In the genomic region with DNA sequence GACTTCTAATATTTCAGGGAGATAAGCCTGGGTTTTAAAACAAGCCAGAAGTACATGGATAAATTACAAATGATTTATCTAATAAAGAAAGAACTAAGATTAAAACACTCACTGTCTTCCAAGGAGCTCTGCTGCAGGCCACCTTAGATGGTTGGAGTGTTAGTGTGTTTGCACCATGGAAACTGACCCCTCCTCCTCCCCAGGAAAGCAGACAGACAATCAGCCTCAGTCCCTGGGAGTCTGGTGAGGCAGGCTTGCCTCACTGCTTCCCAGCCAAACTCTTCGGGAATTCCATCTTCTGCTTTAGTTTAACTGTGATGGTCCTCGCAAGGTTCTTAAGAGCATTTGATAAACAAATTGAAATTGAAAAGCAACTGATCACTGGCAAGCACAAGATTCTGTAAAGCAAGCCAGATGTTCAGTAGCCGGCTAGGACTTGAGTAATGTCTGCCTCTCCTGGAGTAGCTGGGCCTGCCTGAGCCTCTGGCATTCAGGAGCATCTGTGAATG, we compare ENCODE assay signal across 22 mouse cellular contexts. TPM values are rescaled to one million over a fixed set of nuclear protein-coding genes. Genes with fewer than 3 reads are reported as not detected.
DNase-seq lines count a peak whose midpoint lies in the region; ATAC-seq lines count a peak whose summit lies in the region.
"Had no signal": no experiment of that assay in that cellular context is flagged by ENCODE, and none has a peak within 500 bp of the region (broad histone marks: within the 10 kb centered on the region; RNA-seq: fewer than 3 reads in every experiment).

No protein-coding gene starts in this region.

- DNase-seq in hindbrain, embryonic 10.5 days (ENCODE audit: low spot score): peak; percentile 22
- peak; percentile 27 for DNase-seq in neural tube, embryonic 10.5 days (ENCODE audit: extremely low spot score, low spot score)
- no peak for DNase-seq in limb, embryonic 10.5 days (ENCODE audit: low spot score)
- DNase-seq in spleen, adult 18-20 months: no peak
- DNase-seq in ovary, postnatal 36 days (ENCODE audit: low spot score): no peak
- DNase-seq: adrenal gland, postnatal 14 days; cerebellum, adult 11 months; cerebellum, postnatal 10 days; forebrain, postnatal 0 days; heart, postnatal 10 days; right cerebral cortex, postnatal 25 days had no signal

- 22% methylated on average over 3 of the region's 3 CpGs for WGBS in hindbrain, embryonic 10.5 days
- WGBS in hindbrain, embryonic 16.5 days: 26% methylated on average over 3 of the region's 3 CpGs
- 38% methylated on average over 3 of the region's 3 CpGs for WGBS in neural tube, embryonic 15.5 days
- 48% methylated on average over 3 of the region's 3 CpGs for WGBS in limb, embryonic 10.5 days

- no peaks in the 10 kb centered on the region for H3K36me3 ChIP-seq in hindbrain, embryonic 10.5 days
- H3K36me3 ChIP-seq in hindbrain, embryonic 16.5 days (ENCODE audit: control insufficient read depth, insufficient read depth, low read length): no peaks in the 10 kb centered on the region
- no peaks in the 10 kb centered on the region for H3K36me3 ChIP-seq in neural tube, embryonic 15.5 days
- H3K36me3 ChIP-seq in limb, embryonic 10.5 days: no peaks in the 10 kb centered on the region
- H3K36me3 ChIP-seq: G1E; heart, embryonic 10.5 days; hindbrain, embryonic 13.5 days; limb, embryonic 15.5 days; liver, embryonic 15.5 days; neural tube, embryonic 13.5 days had no signal

- H3K4me1 ChIP-seq in hindbrain, embryonic 10.5 days (replicated peaks): peaks cover 20% of the 10 kb centered on the region
- H3K4me1 ChIP-seq in hindbrain, embryonic 16.5 days (ENCODE audit: control insufficient read depth, insufficient read depth, low read depth, low read length): no peaks in the 10 kb centered on the region
- H3K4me1 ChIP-seq in neural tube, embryonic 15.5 days: no peaks in the 10 kb centered on the region
- H3K4me1 ChIP-seq in limb, embryonic 10.5 days: peaks cover 4% of the 10 kb centered on the region; the same call in 1 of the 2 replicates
- H3K4me1 ChIP-seq: limb, embryonic 15.5 days; liver, embryonic 15.5 days; neural tube, embryonic 13.5 days had no signal

- peak overlapping the region; percentile 50; the same call in 1 of the 2 replicates for H3K27ac ChIP-seq in hindbrain, embryonic 10.5 days
- H3K27ac ChIP-seq in hindbrain, embryonic 16.5 days (ENCODE audit: low read depth, low read length): no peak overlapping the region
- no peak overlapping the region for H3K27ac ChIP-seq in neural tube, embryonic 15.5 days (replicated peaks)
- 0 out of 2 replicates have a peak overlapping the region, but pooled peaks have one; percentile 30 for H3K27ac ChIP-seq in limb, embryonic 10.5 days
- H3K27ac ChIP-seq: heart, embryonic 10.5 days; hindbrain, embryonic 13.5 days; limb, embryonic 15.5 days; liver, embryonic 15.5 days; neural tube, embryonic 13.5 days; stomach, postnatal 0 days had no signal

- H3K9ac ChIP-seq in hindbrain, embryonic 16.5 days (ENCODE audit: low read depth, low read length): no peak overlapping the region
- no peak overlapping the region for H3K9ac ChIP-seq in neural tube, embryonic 15.5 days (replicated peaks)
- H3K9ac ChIP-seq: forebrain, postnatal 0 days; hindbrain, embryonic 13.5 days; limb, embryonic 15.5 days; liver, embryonic 15.5 days; neural tube, embryonic 13.5 days had no signal

- H3K4me2 ChIP-seq in hindbrain, embryonic 16.5 days (ENCODE audit: low read length): no peak overlapping the region
- H3K4me2 ChIP-seq in neural tube, embryonic 15.5 days: no peak overlapping the region
- H3K4me2 ChIP-seq: hindbrain, embryonic 13.5 days; limb, embryonic 15.5 days; liver, embryonic 15.5 days; neural tube, embryonic 13.5 days had no signal

- no peaks in the 10 kb centered on the region for H3K9me3 ChIP-seq in hindbrain, embryonic 10.5 days
- H3K9me3 ChIP-seq in hindbrain, embryonic 16.5 days (ENCODE audit: control insufficient read depth, low read length): no peaks in the 10 kb centered on the region
- H3K9me3 ChIP-seq in neural tube, embryonic 15.5 days (replicated peaks): no peaks in the 10 kb centered on the region
- no peaks in the 10 kb centered on the region for H3K9me3 ChIP-seq in limb, embryonic 10.5 days (replicated peaks)
- H3K9me3 ChIP-seq: heart, embryonic 10.5 days; hindbrain, embryonic 13.5 days; limb, embryonic 15.5 days; liver, embryonic 15.5 days; neural tube, embryonic 13.5 days had no signal

- no peak overlapping the region for H3K4me3 ChIP-seq in hindbrain, embryonic 10.5 days
- no peak overlapping the region for H3K4me3 ChIP-seq in hindbrain, embryonic 16.5 days (ENCODE audit: low read length)
- H3K4me3 ChIP-seq in neural tube, embryonic 15.5 days (replicated peaks): no peak overlapping the region
- no peak overlapping the region for H3K4me3 ChIP-seq in limb, embryonic 10.5 days
- H3K4me3 ChIP-seq: heart, embryonic 10.5 days; hindbrain, embryonic 13.5 days; limb, embryonic 15.5 days; liver, embryonic 15.5 days; neural tube, embryonic 13.5 days had no signal

- no peaks in the 10 kb centered on the region for H3K27me3 ChIP-seq in hindbrain, embryonic 10.5 days (ENCODE audit: insufficient read depth, poor library complexity, severe bottlenecking)
- no peaks in the 10 kb centered on the region for H3K27me3 ChIP-seq in hindbrain, embryonic 16.5 days (replicated peaks; ENCODE audit: control insufficient read depth, insufficient read depth, low read length)
- H3K27me3 ChIP-seq in neural tube, embryonic 15.5 days (replicated peaks): no peaks in the 10 kb centered on the region
- H3K27me3 ChIP-seq in limb, embryonic 10.5 days (ENCODE audit: low read depth, poor library complexity, severe bottlenecking): no peaks in the 10 kb centered on the region
- H3K27me3 ChIP-seq: hindbrain, embryonic 13.5 days; limb, embryonic 15.5 days; liver, embryonic 15.5 days; neural tube, embryonic 13.5 days had no signal

- ATAC-seq in hindbrain, embryonic 16.5 days: no peak
- no peak for ATAC-seq in neural tube, embryonic 15.5 days (ENCODE audit: low FRiP score)
- ATAC-seq: forebrain, postnatal 0 days; intestine, embryonic 16.5 days; lung, postnatal 0 days had no signal

RNA-seq across cellular contexts. Expression of gene Ankrd66, which starts 7.7 kb away (rescaled TPM):
- polyA plus RNA-seq in hindbrain, embryonic 10.5 days (2016; fragmentation: Nextera tagmentation; extraction: Ambion mirVana): 0.29 and 1.5 TPM in 2 replicates
- polyA plus RNA-seq in hindbrain, embryonic 16.5 days (2015; fragmentation: Nextera tagmentation; extraction: Ambion mirVana): 1.1 and 1.3 TPM in 2 replicates
- polyA plus RNA-seq in neural tube, embryonic 15.5 days (2015; fragmentation: Nextera tagmentation; extraction: Ambion mirVana): 0.32 and 0.42 TPM in 2 replicates
- polyA plus RNA-seq in limb, embryonic 10.5 days (2016; fragmentation: Nextera tagmentation; extraction: Ambion mirVana): 0.18 TPM in 1 of 2 replicates, not detected in the other
- polyA plus RNA-seq: G1E; intestine, embryonic 16.5 days; liver, embryonic 15.5 days; stomach, postnatal 0 days had no signal

RNA-seq across cellular contexts. Expression of gene Pla2g7, which starts 16.7 kb away (rescaled TPM):
- polyA plus RNA-seq in hindbrain, embryonic 10.5 days (2016; fragmentation: Nextera tagmentation; extraction: Ambion mirVana): 7.0 and 11.2 TPM in 2 replicates
- polyA plus RNA-seq in hindbrain, embryonic 16.5 days (2015; fragmentation: Nextera tagmentation; extraction: Ambion mirVana): 148 and 226 TPM in 2 replicates
- polyA plus RNA-seq in neural tube, embryonic 15.5 days (2015; fragmentation: Nextera tagmentation; extraction: Ambion mirVana): 66.6 and 72.6 TPM in 2 replicates
- 1.0 and 2.2 TPM in 2 replicates for polyA plus RNA-seq in limb, embryonic 10.5 days (2016; fragmentation: Nextera tagmentation; extraction: Ambion mirVana)
- polyA plus RNA-seq: G1E had no signal

RNA-seq across cellular contexts. Expression of gene Mep1a, which starts 48.6 kb away (rescaled TPM):
- not detected in 2 replicates for polyA plus RNA-seq in hindbrain, embryonic 10.5 days (2016; fragmentation: Nextera tagmentation; extraction: Ambion mirVana)
- 0.06 and 0.20 TPM in 2 replicates for polyA plus RNA-seq in hindbrain, embryonic 16.5 days (2015; fragmentation: Nextera tagmentation; extraction: Ambion mirVana)
- polyA plus RNA-seq in neural tube, embryonic 15.5 days (2015; fragmentation: Nextera tagmentation; extraction: Ambion mirVana): 0.06 and 6.6 TPM in 2 replicates
- polyA plus RNA-seq in limb, embryonic 10.5 days (2016; fragmentation: Nextera tagmentation; extraction: Ambion mirVana): not detected in 2 replicates
- polyA plus RNA-seq: G1E; heart, embryonic 10.5 days; hindbrain, embryonic 13.5 days; lung, postnatal 0 days; neural tube, embryonic 13.5 days had no signal

Comparison
In these comparisons a context has a peak if more than half of its experiments do, and no peak if none do; other contexts are left out.
1. H3K27ac ChIP-seq: peak in hindbrain, embryonic 10.5 days (single experiment) and limb, embryonic 10.5 days (single experiment); none in hindbrain, embryonic 16.5 days (single experiment) and neural tube, embryonic 15.5 days (single experiment).
2. DNase-seq: peak in hindbrain, embryonic 10.5 days (single experiment) and neural tube, embryonic 10.5 days (single experiment); none in limb, embryonic 10.5 days (single experiment), spleen, adult 18-20 months (0 of 2) and ovary, postnatal 36 days (single experiment).